Mouse (Mus musculus) lung, postnatal 4 days (tissue): Measurements from ENCODE around the gene Tbc1d21.

Source experiments
- DNase-seq, 2 experiments: peaks; one replicate each; pipeline ENCODE4 v3.0.0; 2021

Gene Tbc1d21

GRCm38 (mm10) chr9:58341795-58342194 is 28.5 kb downstream of the Tbc1d21 start:
- DNase-seq = no peak

GRCm38 (mm10) chr9:58336650-58337281 is 33.5 kb downstream of the Tbc1d21 start:
- DNase-seq = no peak

GRCm38 (mm10) chr9:58331276-58331675 is 39.0 kb downstream of the Tbc1d21 start:
- DNase-seq = no peak

DNA sequence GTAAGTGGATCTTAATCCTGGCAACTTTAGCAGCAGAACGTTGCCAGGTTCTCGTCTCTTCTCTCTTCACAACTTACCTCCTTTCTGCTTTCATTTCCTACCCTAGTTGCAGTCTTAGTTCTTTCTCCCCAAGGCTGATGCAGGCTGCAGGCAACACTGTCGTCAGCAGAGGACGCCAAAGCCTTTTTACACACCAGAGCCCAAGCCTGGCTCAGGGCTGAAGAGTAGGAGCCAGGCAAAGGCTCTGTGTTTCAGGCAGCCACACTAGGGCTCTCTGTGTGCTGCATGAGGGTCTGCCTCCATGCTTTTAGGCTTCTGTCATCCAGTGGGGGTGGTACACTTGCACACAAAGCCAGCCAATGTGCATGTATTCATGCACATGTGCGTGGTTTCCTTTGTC is 40.0 kb downstream of the Tbc1d21 start:
- DNase-seq = peak in 1 of 2 experiments; percentile 36

GRCm38 (mm10) chr9:58327382-58327781 is 42.9 kb downstream of the Tbc1d21 start:
- no peak for DNase-seq

DNA sequence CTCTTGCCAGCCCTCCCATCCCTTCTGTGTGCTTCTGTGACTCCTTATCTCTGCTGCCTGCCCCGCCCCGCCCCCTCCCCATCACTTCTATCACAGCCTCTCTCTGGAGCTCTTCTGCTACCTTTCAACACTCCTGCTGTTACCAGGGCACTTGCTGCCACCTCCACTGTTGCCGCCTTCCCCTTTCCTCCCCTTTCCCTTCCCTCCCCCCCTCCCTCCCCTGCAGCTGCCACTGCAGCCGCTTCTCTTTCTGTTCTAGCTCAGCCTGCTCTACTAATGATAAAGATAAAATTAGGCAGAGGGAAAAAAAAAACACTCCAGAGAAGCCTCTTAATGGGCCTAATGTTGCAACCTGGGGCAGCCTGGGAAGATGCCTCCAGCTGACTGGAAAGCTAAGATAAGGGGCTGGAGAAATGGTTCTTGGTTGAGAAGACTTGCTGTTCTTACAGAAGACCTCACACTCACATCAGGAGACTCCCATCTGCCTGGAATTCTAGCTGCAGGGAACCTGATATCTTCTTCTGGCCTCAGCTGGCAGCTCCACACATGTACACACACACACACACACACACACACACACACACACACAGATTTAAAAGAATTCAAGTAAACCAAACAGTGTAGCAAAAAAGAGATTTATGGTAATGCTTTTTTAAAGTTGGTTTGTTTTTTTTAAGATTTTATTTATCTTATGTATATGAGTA is 43.6 kb downstream of the Tbc1d21 start:
- no peak for DNase-seq

- no peak for DNase-seq
Observed at GRCm38 (mm10) chr9:58321681-58322080, 48.6 kb downstream of the Tbc1d21 start.

DNA sequence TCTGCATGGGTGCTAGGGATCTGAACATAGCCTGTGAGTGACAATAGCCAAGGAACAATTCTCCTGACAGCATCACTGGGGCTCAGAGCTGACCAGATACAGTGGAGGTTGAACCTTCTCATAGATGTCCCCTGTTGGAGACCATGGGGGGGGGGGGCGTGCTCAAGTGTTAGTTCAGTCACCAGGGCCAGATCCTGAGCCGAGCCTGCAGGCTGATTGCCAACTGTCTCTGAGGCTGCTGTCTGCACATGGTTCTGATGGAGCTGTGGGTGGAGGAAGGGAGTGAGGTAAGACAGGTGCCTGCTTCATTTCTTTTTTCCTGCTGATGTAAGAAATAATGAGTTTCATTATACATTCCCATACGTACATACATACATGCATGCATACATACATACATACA is 51.9 kb downstream of the Tbc1d21 start:
- DNase-seq = no peak

DNA sequence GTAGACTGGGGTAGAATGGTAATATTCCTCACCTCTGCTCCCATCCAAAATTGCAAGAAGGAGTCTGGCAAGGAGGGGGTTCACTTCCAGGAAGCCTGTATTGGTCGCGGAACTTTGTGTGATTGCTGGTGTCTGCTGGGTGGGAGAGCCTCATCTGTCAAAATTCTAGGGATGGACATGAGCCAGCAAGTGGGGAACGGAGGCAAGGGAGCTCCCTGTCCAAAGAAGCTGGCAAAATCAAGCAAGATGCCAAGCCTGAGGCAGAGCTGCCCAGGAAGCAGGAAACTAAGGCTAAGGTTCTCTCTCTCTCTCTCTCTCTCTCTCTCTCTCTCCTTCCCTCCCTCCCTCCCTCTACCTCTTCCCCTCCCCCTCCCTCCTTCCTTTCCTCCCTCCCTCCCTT is 52.9 kb downstream of the Tbc1d21 start:
- no peak for DNase-seq

DNA sequence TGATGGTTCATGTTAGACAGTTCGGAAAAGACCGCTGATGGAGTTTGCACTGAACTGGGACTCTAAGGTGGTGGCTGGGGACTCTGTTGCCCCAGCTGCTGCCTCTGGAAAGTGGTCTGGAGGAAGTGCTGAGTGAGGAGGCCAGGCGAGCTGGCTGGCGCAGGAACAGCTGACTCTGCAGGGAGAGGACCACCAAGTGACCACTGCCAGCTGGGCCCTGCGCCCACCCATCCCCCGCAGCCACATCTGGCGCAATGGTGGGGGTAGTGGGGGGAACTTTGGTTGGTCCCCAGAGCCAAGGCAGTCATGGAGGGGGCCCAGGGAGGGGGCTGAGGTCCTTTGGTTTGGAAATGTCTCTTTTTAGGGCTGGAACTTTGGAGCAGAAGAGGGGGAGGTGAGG is 53.5 kb downstream of the Tbc1d21 start:
- peak; percentile 32 to 81 for DNase-seq

DNA sequence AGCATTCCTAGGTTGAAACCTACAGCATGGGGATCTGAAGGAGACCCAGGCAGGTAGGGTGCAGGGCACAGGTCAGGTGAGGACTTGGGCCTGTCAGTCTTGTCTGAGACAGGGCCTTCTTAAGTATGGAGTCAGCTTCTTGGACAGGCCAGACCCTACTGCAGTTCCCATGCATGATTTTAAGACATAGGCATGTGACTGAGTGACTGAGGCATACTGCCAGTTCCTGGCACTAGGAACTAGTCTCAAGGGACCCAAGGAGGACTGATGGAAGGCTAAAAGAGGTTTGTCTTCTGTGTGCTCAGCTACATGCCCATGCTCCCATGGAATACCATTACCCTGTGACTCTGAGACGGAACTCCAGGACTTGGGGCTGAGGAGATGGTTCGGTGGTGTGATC is 54.4 kb downstream of the Tbc1d21 start:
- no peak for DNase-seq

GRCm38 (mm10) chr9:58314682-58315360 is 55.4 kb downstream of the Tbc1d21 start:
- DNase-seq = peak; percentile 45 to 58

GRCm38 (mm10) chr9:58312944-58313359 is 57.3 kb downstream of the Tbc1d21 start, which contains the start of gene Loxl1:
TSS of gene Loxl1 (minus strand) at chr9:58313186.
- peak; percentile 69 to 83 for DNase-seq

DNA sequence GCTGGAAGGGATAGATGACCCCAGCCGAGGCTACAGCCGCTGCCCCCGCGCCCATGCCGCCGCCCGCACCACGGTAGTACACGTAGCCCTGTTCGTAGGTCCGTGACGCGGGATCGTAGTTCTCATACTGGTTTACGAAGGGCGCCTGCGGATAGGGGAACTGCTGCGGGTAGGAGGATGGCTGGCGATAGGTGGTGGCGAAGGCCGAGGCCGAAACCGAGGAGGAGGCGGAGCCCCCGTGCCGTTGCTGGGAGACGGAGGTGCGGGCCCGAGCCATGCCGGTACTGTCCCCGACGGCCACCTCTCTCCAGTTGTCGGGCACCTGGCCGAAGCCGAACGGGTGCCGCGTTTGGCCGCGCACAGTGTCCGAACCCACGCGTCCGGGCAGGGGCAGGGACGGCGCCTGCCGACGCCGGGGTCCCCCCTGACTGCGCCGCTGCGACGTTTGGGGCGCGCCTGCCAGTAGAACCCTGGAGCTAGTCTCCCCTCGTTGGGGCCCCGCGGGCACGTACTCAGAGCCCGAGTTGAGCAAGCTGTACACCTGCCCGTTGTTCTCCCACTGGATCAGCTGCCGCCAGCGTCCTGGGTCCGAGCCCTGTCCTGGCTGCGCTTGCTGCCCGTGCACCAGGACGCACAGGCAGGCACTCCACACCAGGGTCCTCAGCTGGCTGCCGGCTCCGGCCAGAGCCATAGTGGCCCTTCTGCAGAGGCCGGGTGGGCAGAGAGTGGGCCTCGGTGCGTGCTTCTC is 57.9 kb downstream of the Tbc1d21 start:
- peak; percentile 52 to 59 for DNase-seq

DNA sequence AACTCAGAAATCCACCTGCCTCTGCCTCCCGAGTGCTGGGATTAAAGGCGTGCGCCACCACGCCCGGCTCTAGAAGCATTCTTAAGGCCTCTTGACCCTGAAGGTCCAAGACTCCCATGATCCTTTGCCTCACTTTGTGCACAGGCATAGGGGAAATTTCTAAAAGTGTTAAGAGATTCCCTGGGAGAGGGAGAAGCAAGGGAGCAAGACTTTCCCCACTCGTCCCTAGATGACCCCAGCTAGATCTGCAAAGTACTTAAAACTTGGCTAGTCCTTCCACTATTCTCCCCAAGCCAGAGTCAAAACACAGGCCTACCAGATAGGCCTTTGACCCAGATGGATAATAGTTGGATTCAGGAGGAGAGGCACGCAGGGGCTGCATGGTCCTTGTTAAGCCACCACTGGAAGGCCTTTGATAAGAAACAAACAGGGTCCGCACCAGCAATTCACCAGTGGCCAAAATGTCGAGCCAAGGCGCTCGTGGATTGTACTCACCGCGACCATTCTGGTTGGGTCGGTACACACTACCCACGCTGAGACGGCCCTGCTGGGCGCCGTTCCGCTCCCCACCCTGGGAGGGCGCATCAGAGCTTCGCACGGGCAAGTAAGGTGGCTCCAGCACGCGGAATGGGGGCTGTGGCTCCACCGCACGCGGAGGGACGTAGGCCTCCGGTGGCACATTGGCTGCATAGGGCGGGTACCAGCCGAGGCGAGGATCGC is 58.9 kb downstream of the Tbc1d21 start:
- peak; percentile 54 to 71 for DNase-seq

DNA sequence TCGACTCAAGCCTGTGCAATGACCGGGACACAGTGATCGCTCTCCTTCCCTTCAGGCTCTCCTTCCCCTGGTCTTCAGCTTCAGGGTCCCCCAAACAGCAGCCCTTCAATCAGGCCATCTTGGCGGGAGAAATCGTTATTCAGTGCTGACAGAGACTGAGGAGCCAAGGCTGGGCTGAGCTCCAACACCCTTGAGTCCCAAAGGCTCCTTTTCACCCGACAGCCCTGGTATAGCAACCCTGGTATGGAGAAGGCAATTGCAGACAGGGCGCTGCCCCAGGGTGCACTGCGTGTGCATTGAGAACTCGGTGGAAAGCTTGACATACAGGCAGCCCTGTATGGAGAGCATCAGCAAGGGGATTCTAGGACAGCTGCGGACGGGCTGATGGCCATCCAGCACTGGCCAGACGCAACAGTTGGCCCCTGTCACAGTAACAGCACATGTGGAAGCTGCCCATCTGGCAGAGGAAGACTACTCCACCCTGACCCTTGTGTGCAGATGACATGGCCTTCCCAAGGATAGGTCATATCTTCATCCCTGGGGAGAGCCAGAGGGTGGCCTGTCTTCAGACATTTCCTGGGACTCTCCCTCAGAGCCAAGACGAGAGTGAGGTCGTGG is 60.1 kb downstream of the Tbc1d21 start:
- DNase-seq = peak; percentile 61 to 84
